Mouse (Mus musculus) liver, embryonic 14.5 days (tissue): ENCODE results near the gene Cbx2.

Source experiments
- CTCF ChIP-seq: IDR thresholded peaks from 2 replicates; pipeline ENCODE4 v1.5.1; 2016; ENCODE audit warnings: antibody characterized with exemption, low read depth, control low read depth
- EP300 ChIP-seq: IDR thresholded peaks from 2 replicates; pipeline ENCODE4 v1.6.1; 2016; ENCODE audit warnings: antibody characterized with exemption, low read depth

GRCm38 (mm10) chr11:118997182-118997581, 25.6 kb upstream of the Cbx2 start:
- TF ChIP-seq CTCF (no peak), EP300 (no peak)
